Mouse (Mus musculus) testis, adult 2 months (tissue): ENCODE measurements around the gene Arntl.

Source experiments
- CTCF ChIP-seq: fragments of 200-500 bp; IDR thresholded peaks from 2 replicates; pipeline ENCODE4 v1.5.1; 2012; ENCODE audit warnings: low read depth, mild to moderate bottlenecking, inconsistent platforms, low read length, moderate library complexity; ENCODE audit not compliant: control insufficient read depth, insufficient read depth, insufficient replicate concordance
- POLR2A ChIP-seq: fragments of 200-500 bp; IDR thresholded peaks from 2 replicates; pipeline ENCODE4 v1.6.1; 2012; ENCODE audit warnings: low read depth, mild to moderate bottlenecking, inconsistent platforms, low read length, moderate library complexity; ENCODE audit not compliant: control insufficient read depth

DNA sequence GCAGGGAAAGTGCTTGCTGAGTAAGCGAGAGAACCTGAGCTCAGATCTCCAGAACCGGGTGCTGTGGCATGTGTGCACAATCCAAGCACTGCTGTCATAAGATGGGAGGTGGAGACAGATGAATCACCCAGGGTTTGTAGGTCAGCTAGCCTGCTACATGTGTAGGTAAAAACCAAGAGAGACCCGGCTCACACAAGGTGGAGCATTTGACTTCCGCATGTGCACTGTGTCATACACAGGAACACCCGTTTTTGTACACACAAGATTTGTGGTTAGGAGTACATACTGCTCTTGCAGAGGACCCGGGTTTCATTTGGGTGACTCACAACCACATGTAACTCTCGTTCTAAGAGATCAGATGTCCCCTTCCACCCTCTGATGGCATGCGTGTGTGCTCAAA lies 23.5 kb upstream of the Arntl start:
- TF ChIP-seq CTCF (no peak), POLR2A (no peak)
